Mouse (Mus musculus) cerebral cortex, adult 2 months (tissue): ENCODE results near the gene Hils1.

Experiments used
- WGBS: fragments of 180-500 bp; shearing (Covaris S2); methylation state at CpG from one replicate; pipeline ENCODE4 v1.1.7; 2018; 5-methylcytosine and 5-hydroxymethylcytosine counted together

Gene Hils1

DNA sequence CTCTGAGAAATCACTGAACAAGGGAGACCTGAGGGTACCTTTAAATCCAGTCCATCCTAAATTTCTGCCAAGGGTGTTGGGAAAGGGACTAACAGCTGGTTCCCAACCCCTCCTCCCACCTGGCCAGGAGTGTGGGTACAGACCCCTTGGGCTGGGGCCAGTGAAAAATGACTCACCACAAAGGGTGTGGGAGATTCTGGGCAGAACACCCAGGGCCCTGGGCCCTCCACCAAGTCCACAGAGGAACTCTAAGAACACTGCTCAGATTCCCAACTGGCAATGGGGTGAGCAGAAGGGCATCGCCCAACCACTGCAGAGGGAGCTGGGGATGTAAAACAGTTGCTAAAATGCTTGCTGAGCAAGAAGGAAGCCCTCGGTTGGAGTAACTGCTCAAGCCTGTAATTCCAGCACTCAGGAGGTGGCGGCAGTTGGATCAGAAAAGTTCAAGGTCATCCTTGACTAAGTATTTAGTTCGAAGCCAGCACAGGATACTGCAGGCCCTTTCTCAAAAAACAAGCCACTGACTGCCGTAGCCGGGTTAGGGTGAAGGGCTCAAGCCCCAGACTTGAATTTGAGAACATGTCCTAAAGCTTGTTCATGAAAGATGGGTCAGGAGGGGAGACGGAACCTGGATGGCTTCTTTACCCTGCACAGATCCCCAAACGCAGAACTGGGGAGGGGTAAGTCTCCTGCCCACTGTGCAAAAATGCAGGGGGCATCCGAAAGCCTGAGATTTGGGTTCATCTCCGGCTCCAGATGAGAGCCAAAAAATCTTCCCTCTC lies 21.6 kb downstream of the Hils1 start:
- 13% methylated on average over 10 of the region's 10 CpGs for WGBS

DNA sequence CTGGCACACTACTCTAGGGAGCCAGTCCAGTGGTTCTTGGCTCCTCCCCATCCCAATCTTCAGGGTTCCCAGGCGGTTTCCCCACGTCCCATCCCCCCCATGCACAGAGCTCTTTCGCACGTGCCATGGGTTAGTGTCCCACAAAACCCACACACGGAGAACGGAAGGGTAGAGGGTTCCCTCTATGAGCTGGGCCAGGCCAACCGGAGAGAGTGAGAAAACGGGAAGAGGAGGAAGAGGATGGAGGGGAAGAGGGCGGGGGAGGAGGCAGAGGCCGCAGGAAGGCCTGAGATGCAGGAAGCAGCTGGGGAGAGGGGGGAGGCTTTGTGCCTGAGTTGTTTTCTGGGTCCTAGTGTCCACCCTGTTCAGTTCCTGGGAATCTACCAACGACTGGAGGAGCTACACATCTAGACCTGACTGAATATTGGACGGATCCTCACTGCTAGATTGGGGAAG lies 22.2 kb downstream of the Hils1 start:
- under 1% methylated on average over 12 of the region's 12 CpGs for WGBS

DNA sequence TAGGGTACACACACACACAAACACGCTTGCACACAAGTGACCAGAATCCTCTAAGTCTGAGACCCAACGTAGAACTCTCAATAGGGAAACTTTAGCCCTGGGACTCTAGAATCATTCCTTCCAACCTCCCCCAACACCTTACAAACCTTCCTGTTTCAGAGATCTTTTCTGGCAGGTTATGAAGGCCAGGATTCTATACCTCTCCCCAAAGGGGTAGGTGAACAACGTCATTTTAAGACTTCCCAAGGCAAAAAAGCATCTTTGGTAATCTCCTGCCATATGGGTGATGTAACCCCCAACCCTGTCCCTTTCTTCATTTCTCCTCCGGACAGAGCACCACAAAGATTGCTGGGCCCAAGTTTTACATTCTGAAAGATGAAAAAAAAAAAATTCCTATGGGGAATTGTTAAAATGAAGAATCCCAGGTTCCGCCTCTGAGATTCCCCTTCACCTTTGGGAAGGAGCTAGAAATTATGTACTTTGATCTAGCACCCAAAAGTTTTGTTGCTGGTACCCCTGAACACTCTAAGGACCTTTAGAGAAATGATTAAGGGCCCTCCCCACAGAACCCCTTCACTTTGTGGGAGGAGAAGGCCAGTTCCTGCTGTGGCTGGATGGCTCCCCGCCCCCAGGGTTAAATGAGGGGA lies 22.8 kb downstream of the Hils1 start:
- 29% methylated on average over 6 of the region's 6 CpGs for WGBS

DNA sequence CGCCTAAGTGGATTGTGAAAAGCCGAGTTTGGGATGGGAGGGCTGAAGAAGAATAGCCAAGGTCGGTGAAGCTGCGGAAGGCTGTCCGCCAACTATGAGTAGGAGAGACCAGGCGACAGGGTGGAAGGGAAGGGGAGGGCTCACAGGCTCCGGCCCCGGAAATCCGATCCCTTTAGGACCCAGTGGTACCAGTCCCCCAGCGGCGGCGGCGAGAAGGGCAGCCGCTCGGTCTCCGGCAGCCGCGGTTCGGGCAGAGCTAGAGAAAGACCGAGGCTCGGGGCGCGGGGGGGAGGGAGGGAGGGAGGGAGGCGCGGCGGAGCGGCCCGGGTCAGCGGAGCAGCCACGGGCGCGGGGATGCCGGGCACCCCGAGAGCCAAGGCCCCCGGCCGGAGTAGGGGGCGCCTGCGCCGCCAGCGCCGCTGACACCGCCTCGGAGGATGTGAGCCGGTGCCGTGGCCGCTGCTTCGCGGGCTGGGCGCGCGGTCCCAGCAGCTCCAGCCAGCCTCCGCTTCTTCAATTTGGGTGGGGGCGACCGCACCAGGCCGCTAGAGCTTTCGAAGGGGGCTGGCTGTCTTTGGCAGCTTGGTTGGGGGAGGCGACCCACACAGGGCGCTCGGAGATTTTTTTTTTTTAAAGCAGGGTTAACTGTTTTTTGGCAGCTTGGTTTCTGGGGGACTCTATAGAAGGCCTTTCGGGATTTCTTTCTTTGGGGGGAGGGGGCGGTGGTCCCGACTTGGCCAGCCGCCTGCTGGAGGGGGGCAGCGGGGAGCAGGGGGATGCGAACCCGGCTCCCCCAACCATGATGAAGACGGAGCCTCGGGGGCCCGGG lies 23.6 kb downstream of the Hils1 start, which contains the start of gene Ppp1r9b:
Ppp1r9b (plus strand) TSS at position 287 of the 829 bp plus-strand sequence.
- under 1% methylated on average over 65 of the region's 69 CpGs for WGBS

DNA sequence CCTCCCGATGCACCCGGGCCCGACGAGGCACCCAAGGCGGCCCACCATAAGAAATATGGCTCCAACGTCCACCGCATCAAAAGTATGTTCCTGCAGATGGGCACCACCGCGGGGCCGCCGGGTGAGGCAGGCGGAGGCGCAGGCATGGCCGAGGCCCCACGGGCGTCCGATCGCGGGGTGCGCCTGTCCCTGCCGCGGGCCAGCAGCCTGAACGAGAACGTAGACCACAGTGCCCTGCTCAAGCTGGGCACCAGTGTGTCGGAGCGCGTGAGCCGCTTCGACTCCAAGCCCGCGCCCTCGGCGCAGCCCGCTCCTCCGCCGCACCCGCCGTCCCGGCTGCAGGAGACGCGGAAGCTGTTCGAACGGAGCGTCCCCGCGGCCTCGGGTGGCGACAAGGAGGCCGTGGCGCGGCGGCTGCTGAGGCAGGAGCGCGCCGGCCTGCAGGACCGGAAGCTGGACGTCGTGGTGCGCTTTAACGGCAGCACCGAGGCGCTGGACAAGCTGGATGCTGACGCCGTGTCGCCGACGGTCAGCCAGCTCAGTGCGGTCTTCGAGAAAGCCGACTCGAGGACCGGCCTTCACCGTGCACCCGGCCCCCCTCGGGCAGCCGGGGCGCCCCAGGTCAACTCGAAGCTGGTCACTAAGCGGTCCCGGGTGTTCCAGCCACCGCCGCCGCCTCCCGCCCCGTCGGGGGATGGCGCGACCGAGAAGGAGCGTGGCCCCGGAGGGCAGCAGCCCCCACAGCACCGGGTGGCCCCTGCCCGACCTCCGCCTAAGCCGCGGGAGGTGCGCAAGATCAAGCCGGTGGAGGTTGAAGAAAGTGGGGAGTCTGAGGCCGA lies 24.5 kb downstream of the Hils1 start:
- under 1% methylated on average over 99 of the region's 99 CpGs for WGBS

DNA sequence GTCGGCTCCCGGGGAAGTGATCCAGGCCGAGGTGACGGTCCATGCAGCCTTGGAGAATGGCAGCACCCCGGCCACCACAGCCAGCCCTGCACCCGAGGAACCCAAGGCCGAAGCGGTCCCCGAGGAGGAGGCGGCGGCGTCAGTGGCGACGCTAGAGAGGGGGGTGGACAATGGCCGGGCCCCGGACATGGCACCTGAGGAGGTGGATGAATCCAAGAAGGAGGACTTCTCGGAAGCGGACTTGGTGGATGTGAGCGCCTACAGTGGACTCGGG lies 25.0 kb downstream of the Hils1 start:
- WGBS, result under 1% methylated on average over 20 of the region's 20 CpGs

DNA sequence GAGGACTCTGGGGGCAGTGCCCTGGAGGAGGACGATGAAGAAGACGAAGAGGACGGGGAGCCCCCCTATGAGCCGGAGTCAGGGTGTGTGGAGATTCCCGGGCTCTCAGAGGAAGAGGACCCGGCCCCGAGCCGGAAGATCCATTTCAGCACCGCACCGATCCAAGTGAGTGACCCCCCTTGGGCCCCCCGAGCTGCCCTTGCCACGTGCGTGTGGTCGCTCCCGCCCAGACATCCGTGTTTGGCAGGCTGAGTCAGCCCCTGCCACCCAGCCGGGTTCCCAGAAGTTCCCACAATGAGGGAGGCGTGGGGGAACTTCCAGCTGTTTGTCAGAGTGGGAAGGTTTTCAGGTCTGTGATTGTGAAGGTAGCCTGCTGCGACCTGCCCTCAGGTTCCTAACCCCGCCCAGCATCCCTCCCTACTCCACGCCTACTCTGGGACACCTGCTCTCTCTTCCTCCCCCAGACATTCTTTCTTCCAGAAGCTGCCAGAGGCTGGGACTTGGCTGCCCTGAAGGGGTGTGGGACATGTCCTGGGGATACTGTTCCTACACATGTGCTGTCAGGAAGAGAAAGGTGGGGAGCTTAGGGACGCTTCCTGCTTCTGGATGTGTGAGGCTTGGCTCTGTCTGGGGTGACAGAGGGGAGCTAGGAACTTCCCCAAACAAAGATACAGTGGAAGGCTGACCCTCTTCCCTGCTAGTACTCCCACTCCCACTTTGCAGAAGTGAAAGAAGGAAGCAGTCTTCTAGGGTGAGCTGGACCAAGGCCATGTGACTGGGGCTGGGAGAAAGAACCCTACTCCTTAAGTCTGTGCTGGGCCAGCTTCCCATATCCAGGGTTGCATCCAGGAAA lies 25.6 kb downstream of the Hils1 start:
- WGBS, result 1% methylated on average over 22 of the region's 22 CpGs

DNA sequence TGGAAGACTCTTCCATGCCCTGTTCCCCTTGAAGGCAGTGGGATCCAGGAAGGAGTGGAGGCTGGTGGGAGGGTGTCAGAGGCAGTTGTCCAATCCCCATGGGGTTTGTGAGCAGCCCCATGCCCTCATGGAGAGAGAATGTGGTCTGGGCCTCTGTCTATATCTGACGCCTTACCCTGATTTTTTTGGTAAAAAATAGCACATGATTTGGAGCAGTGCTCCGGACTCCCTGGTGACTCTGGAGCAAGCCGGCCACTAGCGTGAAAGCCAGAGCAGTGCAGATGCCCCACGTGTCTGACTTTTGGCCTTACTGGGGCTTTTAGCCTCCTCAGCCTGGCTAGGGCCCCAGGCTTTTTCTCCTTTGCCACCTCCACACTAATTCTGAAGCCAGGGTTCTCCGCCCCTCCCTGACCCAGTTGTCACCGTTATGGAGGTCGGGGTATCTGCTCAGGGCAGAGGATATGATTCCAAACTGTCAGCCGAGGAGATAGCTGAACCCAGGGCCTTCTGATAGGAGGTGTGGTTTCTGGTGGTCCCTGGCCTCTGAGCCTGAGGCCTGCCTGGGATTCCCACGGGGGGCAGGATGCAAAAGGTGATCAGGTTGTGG lies 26.9 kb downstream of the Hils1 start:
- WGBS, result 17% methylated on average over 10 of the region's 10 CpGs

DNA sequence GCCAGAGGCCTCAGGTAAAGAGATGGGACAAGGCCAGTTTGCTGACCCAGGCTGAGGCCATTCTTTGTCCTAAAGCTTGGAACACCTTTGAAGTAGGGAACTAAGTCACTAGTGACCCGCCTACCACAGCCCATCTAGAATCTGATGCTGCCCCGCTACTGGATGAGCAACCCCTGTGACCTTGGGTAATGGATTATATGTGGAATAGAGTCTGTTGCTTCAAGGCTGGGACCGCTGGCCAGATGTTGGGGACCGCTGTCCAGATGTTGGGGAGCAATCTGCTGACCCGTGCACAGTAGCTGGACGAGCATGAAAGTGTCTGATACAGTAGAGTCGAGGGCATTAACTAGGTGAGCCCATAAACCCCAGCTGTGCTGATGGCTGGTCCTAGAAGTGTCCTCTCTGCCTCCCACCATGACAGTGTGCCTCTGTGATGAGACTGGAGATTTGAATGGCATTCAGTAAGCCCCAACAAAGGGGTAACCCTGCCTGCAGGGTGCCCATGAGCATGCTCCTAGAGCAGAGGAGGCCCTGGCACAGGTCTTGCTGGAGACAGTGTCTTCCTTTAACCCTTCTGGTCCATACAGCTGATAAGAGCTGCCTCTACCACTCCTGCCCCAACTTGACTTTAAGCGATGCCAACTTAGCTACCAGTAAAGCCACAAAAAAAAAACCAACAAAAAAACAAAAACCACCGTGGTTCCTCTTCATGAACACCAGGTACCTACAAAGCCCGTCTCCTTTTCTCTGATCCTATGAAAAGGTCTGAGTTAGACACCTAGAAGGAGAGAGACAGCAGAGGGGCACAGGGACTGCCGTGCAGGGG lies 27.8 kb downstream of the Hils1 start:
- WGBS, result 56% methylated on average over 11 of the region's 11 CpGs

DNA sequence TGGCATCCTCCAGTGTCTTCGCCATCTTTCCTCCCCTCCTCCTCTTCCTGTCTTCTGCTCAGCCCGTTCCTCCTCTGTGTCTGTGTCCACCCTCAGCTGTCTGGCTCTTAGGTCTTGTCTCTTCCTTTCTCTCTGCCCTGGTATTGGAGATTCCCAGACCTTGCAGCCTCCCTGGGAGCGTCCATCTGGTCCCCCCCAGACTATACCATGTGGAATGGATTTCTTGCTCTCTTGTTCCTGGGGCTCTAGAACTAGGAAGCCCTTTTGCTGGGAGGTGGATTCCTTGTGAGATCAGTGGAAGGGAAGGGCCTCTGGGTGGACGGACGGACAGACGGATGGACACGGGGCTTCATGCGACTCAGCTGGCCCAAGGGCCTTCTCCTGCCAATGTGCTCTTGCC lies 28.7 kb downstream of the Hils1 start:
- WGBS, result 65% methylated on average over 8 of the region's 8 CpGs

DNA sequence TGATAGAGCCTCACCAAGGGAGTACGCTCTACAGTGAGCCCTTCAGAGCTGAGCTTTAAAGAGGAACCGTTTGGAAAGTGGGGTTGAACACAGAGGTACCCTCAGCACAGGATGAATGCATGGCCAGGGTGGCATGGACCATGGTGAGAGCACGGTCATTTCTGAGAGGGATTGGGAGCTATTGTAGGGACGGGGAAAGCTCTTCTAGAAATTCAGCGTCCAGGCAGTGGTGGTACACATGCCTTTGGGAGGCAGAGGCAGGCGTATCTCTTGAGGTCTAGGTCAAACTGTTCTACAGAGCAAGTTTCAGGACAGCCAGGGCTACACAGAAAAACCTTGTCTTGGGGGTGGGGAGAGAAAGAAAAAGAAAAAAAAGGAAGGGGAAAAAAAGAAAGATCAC lies 29.6 kb downstream of the Hils1 start:
- WGBS, result 86% methylated on average over 6 of the region's 6 CpGs

DNA sequence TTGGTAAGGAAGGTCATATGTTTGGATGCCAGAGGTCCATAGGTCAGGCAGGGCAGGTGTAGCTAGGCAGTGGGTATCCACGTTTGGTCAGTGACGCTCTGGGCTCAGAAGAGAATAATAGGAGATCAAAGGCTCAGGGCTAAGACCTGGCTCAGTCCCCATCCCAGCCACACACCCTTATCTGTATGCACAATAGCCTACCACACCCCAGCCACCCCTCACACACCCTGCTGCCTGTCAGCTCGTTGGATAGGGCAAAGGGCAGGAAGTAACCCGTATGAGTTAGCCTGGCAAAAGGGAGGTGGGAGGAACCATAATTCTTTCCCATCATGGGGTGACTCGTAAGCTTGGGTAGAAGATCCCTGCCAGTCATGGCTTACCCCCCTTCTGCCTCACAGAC lies 30.2 kb downstream of the Hils1 start:
- WGBS, result 40% methylated on average over 5 of the region's 5 CpGs

DNA sequence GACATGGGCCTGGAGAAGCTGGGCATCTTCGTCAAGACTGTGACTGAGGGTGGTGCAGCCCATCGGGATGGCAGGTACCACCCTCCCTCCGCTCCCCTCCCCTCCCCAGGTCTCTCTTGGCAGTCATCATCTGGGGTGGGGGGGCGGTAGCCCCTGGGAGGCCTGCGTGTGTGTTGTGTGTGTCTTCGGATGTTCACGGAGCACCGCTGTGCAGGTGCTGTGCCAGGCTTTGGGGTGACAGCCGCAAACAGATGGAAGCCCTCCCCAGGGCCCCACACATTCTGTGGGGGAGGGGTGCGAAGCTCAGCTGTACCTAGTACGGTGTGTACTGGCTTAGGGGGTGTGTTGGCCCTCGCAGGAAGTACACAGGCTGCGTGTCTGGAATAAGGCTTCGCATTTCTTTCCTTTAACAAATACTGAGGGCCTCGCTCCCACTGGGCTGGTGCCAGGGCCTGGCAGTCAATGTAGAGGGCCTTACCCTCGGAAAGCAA lies 30.7 kb downstream of the Hils1 start:
- WGBS, result 27% methylated on average over 16 of the region's 16 CpGs

DNA sequence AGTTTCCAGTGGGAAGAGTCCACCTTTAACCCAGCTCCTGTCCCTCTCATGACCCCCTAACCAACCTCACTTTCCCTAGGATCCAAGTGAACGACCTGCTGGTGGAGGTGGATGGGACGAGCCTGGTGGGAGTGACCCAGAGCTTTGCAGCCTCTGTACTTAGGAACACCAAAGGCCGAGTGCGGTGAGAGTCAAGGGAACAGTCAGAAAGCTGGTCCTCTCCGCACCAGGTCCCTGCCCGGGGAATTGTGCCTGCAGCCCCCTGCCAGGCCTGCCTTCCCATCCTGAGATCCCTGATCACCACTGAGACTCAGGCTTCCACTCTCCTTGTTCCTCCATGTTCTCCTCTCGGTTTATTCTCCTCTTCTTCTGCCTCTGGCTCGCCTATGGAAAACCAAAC lies 32.7 kb downstream of the Hils1 start:
- 74% methylated on average over 8 of the region's 8 CpGs for WGBS

DNA sequence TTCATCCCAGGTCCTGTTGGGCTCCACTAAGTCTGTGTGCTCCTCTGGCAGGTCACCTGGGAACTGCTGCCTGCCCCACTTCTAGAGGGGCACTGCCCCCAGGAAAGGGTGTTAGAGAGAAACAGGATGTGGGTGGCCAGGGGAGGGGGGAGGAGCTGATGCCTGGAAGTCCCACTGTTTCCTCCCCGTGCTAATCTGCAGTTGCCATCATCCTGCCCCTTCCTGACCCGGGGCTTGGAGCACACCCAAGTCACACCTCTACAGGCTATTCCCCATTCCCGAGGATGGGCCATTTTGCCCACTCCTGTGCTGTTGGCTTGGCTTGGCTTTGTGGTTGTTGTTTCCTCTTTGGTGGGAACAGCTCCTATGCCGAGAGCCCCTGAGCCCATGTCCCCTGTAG lies 33.2 kb downstream of the Hils1 start:
- WGBS, result 31% methylated on average over 4 of the region's 4 CpGs

DNA sequence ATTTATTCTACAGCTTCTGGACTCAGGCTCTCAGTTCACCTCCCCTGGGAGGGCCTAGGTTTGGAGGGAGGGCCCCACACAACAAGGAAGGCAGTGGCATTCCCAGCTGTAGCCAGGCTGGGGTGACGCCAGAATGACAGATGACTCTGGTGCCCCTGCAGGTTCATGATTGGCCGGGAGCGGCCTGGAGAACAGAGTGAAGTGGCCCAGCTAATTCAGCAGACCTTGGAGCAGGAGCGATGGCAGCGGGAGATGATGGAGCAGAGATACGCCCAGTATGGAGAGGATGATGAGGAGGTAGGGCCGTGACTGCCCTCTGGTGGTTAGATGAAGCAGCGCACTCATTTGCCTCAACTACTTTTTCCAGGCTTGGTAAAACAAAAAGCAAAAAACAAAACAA lies 33.7 kb downstream of the Hils1 start:
- 8% methylated on average over 8 of the region's 8 CpGs for WGBS

DNA sequence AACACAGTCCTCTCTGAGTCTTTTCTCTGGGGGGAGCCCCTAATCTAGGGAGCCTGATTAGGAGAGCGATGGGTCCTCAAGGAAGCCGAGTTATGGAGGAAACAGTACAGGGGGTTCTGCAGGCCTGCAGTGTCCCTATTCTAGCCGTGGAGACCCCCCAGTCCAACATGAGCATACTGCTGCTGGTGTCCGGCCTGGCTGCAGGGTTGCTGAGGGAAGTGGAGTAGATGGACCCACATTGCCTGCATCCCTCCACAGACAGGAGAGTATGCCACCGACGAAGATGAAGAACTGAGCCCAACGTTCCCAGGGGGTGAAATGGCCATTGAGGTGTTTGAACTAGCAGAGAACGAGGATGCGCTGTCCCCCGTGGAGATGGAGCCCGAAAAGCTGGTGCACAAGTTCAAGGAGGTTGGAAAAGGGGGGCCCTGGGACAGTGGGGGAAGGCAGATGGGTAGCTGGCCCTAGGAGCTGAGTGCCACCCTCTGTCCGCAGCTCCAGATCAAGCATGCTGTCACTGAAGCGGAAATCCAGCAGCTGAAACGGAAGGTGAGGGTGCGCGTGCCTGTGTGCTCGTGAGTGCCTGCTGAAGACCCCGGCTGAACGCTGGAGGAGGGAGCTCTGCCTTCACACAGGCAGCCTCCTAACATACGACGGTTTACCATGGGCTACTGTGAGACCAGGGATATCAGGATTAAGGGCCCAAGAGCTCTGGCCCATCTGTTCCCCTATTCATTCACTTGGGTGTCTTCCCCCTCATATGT lies 34.4 kb downstream of the Hils1 start:
- WGBS, result 88% methylated on average over 21 of the region's 21 CpGs

DNA sequence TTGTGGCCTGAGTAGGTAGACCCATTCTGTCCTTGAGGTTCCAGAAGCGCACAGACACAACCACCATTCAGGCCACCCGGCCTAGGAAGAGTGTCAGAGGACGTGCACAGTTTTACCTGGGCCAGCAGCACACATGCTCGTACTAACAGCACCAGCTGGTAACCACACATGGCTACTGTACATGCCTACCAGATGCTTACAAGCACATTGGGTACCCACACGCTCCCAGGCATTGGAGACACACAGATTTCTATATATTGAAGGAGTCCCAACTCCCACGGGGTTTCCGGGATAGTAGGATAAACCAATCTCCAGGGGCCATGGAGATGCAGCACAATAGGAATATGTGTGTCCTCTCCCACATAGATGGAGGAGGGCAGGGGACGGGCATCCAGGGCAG lies 35.3 kb downstream of the Hils1 start:
- WGBS, result 67% methylated on average over 8 of the region's 8 CpGs
